Mouse (Mus musculus) left cerebral cortex, adult 11 months (tissue): Measurements from ENCODE around the gene Cdk11b.

Experiments used
- DNase-seq: peaks from one replicate; pipeline ENCODE4 v3.0.0; 2022; ENCODE audit warnings: low spot score

Cdk11b gene

DNA sequence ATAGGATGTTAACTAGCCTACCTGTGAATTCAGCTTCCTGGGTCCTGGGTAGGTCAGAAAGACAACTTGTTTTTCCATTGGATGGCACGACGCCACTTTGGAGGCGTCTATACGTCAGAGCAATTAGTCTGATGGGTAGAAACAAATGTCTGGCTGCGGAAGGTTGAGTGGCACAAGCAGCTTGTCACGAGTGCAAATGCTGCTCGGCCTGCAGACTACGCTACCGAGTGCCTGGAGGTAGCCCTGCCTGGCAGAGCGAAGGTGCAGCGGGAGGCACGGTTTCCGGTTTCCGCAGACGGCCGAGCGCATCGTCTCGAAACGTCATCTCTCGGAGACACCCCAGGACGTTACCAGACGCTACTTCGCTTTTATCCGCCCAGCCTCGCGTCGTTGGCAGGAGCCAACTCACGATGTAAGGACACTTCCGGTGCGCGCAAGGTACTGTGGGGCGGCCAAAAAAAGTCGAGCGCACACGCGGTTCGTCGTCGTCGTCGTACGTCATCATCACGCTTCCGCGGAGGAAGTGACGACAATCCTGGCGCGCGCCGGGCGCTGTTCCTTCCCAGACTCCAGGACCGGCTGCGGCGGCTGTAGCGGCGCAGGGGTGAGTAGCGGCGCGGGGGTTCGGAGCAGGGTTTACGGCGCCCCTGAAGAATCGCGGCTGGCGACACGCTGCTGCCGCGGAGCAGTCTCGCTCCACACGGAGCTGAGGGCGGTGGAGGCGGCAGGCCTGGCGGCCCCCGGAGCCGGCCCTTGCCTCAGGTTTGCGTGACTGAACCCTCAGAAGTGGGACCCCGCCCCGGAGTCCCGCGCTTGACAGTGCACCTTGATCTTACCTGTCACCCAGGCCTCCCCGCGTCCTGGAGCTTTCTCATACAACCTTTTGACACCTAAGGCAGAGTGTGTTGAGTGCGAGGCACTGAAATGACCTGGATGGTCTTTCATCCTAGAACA is at the start of gene Cdk11b:
Gene Cdk11b, plus strand, starts transcription at position 517 of the 954 bp plus-strand sequence.
- peak; percentile 94 for DNase-seq

DNA sequence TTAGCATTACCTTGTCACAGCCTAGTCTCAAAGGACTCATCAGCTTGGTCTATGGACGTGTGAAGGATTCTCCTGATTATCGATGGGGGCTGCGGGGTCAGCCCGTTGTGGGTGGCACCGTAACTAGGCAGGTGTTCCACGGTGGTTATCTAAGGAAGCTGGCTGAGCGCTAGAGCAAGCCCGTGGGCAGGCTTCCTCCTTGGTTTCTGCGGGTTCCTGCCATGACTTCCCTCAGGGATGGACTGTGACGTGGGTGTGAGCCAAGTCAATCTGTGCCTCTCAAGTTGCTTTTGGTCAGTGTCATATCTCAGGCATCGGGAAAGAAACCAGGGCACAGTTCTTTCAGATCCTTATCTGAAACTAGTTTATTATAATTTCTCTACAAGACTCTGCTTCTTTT is 49.7 kb upstream of the Cdk11b start:
- no peak for DNase-seq

DNA sequence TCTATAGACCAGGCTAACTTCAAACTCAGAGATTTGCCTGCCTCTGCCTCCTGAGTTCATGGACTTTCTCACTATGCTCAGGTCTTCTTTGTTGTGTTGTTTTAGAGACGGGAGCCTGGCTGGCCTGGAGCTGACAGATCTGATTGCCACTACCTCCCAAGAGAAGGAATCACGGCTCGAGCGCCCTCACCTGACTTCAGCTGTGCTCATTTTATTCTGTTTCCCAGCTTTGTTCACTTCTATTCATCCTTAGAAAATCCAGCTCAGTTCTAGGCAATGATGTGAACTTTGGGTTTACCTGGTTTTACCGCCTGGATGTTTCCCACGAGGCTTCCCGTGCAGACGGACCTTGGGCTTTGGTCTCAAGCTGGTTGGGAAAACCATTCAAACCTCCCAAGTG is 49.1 kb upstream of the Cdk11b start:
- DNase-seq: no peak

DNA sequence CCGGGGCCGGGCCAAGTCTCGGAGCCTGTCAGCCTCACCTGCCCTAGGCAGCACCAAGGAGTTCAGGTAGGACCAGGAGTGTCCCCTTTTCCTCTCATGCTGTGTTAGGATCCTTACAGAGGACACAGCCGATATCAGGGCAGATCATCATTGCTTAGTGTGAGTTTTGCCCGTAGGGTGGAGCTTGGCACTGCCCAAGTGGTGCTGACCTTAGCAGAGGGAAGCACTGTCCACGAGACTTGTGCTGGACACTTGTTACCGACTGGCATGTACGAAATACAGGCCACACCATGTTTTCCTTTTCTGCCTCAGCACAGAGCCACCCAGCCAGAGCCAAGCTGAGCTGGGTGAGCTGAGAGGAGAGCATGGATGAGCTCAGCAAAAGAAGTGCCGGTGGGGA is 47.5 kb upstream of the Cdk11b start:
- DNase-seq: no peak

DNA sequence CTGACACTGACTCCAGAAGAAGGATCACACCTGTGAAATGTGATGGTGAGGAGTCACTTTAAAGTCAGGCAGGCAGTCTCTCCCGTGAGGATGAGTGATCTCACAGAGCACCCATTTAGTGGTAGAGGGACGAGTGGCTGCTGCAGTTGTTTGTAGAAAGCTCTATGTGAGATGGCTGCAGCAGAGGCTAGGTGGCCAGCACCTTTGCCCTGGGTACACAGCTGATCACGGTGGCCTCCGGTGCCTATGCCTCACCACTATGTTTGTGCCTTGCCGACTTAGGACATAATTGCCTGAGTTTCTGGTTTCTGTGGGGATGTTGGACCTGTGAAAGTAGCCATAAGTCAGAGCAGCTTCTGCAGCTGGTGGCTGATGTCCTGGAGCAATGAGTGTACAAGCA is 46.9 kb upstream of the Cdk11b start:
- no peak for DNase-seq

DNA sequence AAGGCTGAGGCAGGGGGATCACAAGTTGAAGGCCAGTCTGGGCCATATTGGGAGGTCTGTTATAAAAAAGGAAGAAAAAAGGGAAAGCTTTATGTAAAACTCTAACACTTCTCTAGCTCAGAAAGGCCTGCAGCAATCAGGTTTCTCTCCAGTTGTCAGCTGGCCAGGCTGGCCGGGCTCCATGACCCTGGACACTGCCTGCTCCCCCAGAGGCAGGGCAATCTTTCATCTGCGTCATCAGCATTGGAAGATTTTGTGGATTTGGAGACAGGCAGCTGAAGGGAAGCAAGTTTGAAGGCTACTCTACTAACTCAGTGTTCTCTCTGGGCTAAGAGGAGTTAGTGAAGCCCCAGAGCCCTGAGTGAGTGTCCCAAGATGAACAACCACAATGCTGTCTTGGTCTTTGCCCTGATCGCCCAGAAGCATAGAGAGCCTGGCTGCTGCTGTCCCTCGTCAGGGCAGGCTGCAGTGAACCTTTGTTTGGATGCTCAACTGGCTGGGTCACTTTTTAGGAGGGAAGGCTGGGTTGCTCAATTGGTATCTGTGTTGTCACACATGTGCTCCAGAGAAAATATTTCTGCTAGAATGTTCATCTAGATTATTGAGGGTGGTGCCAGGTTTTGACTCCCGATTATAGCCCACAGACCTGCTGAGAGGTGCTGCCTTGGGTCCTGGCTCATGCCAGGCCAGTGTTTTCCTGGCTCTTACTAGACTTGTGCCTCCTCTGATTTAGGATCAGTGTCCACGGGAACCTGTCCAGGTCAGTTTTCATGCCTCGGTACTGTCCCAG is 46.1 kb upstream of the Cdk11b start:
- DNase-seq: no peak

DNA sequence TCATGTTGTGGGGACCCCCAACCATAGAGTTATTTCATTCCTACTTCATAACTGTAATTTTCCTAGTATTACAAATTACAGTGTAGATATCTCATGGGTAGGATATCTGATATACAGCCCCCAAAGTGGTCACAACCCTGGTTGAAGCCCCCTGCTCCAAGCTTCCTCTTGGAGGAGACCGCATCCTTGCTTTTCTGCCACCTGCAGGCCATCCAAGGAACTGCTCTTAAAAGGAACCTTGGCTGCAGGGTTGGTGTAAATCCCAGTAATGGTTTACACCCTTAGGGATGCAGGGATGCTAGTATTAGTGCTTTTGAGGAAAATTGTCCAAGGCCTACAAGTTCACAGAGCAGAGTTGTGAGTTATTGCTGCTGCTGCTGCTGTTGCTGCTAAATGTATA is 44.2 kb upstream of the Cdk11b start:
- no peak for DNase-seq

DNA sequence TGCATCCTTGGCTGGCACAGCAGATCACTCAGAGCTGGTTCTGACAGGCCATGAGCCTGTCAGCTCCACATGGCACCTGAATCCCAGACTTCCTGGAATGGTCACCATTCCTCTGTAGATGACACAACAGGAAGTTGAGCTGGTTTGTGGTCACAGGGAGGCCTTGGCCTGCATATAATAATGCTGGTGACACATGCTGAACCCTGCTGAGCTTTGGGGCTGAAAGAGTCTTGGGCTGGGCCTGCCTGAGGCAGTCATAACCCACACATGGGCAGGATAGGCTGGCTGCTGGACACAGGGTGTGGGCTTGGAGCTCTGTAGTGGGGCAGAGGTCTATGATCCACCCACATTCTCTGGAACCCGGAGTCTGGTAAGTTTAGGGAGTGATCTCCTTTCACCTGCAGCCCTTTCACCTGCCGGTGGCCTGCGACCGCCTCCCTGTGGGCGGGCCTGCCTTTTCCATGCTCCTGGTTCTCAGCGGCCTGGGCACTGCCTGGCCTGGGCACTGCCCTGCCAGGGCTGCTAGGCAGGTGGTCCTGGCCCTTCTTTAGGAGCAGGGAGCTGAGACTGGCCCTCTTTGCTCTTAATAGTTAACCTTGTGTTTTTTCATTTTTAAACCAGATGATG is 42.3 kb upstream of the Cdk11b start:
- DNase-seq: no peak

DNA sequence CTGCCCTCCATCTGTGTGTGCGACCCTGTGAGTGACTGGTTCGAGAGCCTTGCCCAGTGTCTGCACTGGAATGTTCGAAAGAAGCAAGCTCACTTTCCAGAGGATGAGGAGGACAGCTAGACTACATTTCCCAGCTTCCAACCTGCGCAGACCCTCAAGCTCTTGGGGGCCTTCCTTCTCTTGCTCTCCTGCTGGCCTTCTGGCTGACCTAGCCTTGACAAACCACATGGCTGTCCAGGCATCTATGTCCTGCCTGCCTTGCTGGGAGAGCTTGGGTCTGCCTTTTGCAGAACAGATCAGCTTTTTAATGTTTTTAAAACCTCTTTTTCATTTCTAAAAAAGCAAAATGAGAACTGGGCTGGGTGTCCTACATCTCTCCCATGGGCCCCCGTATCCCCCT is 35.3 kb upstream of the Cdk11b start:
- no peak for DNase-seq

DNA sequence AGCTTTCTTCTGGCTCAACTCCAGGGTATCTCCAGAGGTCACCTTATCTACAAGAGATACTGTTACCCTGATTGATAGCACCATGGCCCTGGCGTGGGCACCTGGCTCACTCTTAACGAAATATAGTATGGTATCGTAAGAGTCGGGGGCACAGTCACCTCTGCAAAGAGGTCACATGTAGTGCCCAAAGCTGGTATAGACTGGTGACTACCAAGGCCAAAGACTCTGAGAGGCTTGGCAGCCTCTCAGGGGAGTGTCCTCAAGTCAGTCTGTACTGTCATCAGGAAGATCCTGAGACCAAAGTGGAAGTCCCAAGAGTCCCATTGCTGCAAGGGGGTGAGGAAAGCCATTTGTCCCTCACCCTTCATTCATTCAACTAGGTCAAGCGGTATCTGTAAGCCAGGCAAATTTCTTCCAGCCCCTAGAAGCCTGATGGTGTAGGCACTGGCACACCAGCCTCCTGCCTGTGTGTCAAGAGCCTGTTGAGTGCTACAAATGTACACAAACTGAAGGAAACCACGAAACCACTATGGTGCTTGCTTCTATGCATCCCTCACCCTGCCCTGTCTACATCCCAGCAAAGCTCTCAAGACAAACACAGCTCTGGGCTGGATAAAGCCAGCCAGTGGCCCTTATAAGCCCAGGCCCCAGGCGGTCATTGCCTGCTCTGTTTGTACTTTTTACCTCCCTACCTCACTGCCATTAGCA is 33.5 kb upstream of the Cdk11b start:
- DNase-seq: no peak

DNA sequence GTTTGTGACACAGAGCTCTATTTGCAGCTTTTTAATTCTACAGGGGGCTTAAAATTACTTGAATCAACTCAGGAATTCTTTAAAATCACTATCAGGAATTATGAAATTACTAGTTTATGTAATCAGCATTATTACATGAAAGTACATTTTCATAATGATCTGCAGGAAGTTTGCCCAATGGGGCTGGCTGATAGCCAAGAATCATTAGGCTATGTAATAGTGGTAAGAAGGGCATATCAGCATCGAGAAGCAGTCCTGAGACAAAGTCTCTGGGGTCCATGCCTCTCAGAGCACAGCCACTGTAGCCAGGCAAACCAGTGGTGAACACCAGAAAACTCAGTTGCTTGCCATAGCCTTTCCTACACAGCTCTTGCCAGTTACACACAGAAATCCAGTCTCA is 30.9 kb upstream of the Cdk11b start:
- DNase-seq: no peak

DNA sequence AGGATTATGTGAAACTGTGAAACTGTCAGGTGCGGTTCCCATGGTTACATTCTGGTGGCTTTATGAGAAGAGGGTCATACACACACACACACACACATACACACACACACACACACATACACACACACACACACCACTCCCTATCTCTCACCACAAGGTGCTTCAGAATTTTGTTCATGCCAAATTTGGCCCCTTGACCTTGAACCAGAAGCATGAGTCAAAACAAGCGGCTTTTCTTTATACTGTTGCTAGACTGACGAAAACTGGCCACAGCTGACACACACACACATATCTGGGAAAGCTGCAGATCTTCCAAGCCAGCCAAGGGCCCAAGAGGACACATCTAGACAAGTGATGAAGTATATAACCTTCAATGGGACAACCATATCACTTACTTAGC is 28.9 kb upstream of the Cdk11b start:
- no peak for DNase-seq

DNA sequence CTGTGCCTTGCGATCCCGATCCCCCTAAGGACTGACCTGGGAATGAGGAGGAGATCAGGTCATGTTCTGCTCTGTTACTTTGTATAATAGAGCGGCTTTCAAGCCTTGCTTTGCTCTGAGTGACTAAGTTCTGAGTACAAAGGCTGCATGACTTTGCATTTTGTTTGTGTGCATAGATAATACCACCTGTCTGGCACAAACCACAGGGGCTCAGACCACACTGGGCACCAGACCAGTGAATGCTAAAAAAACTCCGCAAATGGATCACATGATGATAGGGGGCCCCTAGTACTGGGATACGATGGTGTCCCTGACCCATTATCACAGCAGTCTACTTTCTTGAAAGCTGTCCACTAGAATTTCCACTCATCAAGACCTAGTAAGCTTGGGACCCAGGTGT is 28.0 kb upstream of the Cdk11b start:
- DNase-seq: no peak

DNA sequence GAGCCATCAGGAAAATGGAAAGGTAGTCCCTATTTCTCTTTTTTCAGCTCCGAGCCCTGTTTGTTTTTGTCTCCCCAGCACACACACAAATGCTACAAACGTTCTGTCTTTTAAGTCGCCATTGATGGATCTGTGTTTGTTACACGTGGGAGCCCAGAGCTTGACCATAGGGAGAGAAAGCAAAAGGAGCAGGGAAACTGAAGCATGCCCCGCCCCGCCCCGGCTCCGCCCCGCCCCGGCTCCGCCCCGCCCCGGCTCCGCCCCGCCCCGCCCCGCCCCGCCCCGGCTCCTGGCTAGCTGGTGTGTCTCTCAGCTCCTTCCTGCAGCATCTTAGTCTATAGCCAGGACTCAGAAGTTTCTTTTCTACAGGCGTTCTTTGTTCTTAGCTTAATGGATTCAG is 26.1 kb upstream of the Cdk11b start:
- no peak for DNase-seq

DNA sequence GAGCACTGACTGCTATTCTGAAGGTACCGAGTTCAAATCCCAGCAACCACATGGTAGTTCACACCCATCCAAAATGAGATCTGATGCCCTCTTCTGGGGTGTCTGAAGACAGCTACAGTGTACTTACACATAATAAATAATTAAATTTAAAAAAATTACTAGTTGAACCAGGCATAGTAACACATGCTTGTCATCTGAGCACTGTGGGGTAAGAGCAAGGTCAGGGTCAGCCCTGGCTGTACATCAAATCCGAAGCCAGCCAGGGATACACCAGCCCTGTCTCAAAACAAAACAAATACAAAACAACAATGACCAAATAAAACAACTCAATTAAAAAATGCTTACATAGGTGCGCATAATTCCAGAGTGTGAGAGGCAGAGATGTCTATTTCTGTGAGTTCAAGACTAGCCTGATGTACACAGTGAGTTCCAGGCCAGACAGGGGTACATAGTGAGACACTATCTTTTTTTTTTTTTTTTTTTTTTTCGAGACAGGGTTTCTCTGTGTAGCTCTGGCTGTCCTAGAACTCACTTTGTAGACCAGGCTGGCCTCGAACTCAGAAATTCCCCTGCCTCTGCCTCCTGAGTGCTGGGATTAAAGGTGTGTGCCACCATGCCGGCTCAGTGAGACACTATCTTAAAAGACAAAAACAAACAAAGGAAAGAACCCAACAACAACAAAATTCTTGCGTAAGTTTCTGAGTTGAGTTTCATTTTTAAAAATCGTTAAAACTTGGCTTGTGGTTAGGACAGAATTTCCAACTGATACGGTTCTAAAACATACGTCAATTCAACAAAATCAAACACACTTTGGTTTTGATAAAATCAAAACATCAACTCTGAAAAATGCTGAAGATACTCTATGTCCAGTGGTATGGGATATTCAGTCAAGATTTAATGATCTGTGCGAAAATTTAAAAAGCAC is 24.5 kb upstream of the Cdk11b start:
- no peak for DNase-seq

DNA sequence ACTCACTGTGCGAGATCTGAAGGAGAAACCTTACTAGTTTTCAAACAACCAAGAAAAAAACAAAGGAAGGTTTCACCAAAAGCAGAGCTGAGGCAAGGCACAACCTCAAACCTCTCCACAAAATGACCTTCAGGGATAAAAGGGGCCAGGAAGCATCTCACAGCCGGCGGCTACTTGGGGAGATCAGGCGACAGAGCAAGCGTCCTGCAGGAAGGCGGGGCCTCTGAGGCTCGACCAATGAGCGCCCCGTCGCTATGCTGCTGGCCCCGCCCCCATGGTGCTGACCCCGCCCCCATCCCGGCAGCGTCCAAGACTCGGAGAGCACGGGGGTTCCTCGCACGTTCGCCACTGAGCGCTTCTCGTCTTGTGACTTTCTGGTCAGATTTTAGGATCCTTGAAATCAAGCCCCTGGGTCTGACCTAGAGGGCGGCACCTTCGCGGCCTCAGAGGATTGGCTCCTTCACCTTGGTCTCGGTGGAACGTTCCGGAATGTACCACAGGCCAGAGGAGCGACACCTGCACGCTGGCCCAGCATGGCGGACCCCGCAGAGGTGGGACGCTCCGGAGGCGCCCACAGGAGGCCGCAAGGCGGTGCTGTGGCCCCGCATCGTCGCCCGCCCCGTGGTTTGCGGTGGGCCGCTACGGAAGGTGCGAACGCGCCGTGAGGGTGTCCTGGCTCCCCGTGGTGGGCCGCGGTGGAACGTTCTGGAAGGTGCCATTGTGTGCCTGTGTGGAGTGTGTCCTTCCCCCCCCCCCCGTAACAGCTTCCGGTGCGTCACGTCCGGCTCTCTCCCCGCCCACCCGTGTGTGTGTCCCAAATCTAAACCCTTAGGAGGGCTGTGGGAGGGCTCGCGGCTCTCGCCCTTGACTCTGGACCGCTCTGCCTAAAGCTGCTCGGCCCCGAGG is 23.3 kb upstream of the Cdk11b start, which contains the start of gene Slc35e2:
Gene Slc35e2, plus strand, starts transcription at position 326 of the 906 bp plus-strand sequence.
- peak; percentile 92 for DNase-seq

DNA sequence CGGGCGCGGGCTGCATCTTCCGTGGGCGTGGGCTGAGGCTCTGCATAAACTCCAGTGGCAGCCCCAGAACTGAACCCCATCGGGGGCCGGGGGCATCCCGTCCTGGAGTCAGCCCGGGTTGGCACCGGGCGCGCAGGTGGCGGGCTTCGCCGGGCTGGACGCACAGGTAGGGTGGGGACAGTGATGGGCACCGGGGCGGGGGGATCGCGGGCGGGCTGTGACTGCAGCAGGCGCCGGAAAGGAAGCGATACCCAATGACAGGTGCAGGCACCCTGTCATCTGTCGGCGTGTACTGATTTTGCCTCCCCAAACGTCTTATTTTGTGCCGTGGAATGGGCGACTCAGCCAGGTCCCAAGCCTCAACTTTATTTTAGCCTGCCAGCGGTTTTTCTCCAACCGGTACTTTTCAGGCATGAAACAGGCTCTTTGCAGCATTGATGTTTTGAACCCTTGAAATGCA is 22.6 kb upstream of the Cdk11b start:
- no peak for DNase-seq

DNA sequence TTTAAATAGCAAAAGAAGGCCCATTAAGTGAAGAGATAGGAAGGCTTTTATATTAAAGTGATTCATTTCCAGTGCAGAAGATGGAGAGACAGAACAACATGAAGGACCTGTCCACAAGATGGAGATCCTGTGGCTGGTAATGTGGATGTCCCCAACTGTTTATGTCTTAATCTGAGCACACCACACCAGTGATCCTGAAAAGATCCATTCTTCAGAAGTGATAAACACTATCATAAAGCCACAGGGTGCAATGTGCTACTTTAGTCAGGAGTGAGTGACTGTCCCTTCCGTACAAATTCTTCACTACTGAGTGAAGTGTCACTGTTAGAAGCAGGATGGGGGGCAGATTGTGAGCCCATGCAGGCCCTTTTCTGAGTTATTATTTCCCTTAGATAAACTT is 21.9 kb upstream of the Cdk11b start:
- DNase-seq: no peak

DNA sequence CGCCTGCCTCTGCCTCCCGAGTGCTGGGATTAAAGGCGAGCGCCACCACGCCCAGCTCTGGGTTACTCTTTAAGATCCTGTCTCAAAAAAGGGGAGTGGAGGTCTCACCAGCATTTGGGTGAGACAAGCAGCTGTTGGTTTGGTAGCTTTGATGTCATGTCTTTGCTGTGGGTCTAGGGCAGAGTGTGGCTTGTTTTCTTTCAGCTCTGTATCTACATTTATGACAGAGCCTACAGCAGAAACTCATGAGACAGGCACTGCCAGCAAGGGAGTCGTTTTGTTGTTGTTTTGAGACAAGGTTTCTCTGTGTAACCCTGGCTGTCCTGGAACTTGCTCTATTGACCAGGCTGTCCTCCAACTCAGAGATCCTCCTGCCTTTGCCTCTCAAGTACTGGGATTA is 20.9 kb upstream of the Cdk11b start:
- no peak for DNase-seq

DNA sequence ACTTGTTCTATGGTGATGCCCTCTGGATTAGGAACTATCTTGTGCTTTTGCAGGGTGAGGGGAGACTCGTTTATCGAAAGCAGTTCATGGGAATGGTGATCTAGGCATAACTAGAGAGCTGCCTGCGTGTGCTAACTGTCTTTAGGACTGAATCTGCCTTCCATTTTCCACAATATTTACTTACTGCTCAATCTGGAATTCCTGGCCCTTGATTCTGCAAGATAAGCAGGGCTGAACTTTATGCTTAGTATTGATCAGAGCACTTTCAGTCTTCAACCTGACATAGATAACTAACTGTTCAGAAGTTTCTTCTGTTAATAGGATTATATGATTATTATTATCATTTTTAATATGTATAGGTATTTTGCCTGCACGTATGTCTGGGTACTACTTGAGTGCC is 19.5 kb upstream of the Cdk11b start:
- no peak for DNase-seq
